Mouse (Mus musculus): ENCODE measurements around the gene Gja1.
"Not testable (repeated sequence)": the region's sequence is repeated elsewhere in the genome, so short reads cannot be mapped to it uniquely, and the experiment has no call there.

Gja1 gene

DNA sequence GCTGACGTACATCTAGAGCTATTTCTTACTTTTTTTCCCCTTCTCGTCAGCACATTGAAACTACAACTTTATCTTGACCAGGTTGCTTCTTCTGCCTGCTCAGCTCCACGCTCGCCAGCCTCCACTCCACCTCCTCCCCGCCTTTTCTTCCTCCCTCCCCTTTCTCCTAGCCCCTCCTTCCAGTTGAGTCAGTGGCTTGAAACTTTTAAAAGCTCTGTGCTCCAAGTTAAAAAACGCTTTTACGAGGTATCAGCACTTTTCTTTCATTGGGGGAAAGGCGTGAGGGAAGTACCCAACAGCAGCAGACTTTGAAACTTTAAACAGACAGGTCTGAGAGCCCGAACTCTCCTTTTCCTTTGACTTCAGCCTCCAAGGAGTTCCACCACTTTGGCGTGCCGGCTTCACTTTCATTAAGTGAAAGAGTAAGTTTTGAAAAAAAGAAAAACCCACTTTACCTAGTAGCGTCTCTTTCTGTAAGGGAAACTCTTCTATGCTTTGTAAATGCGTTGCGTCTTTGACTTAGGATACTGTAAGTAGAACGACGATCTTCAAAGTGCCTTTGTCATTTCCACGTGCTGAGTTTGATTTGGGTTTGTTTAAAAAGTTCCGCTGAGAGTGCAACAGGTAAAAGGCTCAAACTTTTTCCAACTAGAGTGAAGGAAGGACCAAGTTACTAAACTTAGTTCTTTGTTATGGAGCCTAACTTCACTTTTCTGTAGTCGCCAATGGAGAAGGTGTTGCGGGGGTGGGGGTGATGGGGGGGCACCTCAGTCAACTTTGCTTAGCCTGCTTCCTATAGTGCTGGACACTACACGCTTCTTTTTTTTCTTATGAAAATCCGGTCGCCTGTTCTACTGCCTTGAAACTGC lies at the start of gene Gja1:
TSS of gene Gja1 (plus strand) at position 234 of the 869 bp plus-strand sequence.
- DNase-seq (ENCODE audit: low read depth) = peak; percentile 15

DNA sequence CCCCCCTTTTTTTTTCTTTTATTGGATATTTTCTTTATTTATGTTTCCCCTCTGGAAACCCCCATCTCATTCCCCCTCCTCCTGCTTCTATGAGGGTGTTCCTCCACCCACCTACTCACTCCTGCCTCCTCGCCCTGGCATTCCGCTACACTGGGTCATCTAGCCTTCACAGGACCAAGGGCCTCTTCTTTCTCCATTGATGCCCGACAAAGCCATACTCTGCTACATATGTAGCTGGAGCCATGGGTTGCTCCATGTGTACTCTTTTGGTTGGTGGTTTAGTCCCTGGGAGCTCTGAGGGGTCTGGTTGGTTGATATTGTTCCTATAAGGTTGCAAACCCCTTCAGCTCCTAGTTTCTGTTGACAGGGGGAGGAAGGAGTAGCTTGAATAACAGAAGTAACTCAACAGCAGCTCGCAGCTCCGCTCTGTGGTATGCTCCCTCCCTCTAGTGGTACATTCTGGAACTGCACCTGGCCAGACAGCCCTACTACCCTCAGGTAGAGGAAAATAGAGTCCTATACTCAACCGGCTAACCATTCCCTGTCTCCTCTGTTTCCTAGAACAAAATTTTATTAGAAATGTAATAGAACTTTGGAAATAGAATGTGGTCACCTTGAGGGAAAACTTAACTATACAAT lies 38.2 kb upstream of the Gja1 start:
- DNase-seq (ENCODE audit: low read depth) = peak; percentile 74

DNA sequence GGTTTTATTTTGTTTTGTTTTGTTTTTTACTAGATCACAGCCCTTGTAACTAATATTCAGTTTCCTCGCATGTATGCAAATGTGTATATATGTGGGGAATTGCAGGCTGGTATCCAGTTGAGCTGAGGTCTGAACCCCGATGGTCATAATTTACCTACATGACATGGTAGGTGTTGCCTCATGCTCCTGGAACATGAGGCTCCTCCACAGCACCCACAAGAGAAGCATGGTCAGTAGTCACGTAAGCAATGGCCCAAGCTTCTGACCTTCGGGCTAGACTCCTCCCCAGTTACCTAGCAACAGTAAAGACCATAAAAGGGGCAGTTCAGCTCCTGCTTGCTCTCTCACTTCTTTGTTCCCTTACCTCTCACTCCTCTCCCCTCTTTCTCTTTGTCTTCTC lies 16.7 kb upstream of the Gja1 start:
- no peak for DNase-seq (ENCODE audit: low read depth)

DNA sequence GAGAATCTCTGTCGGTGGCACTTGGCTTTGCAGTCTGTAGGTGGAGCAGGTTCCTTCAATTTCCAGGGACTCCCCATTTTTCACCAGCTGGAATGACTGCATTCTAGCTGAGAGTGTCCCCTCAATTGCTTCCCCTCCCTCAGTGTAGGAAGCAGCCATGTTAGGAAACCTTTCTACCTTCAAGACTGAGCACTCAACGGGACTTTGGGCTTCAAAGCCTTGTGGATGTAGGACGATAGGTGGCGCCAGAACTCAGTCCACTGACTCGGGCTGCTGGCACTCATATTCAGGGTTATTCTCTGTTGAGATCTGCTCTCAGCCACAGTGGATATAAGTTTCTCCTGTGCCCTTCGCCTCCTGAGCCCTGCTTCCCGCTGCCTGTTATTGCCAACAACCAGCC lies 8.1 kb upstream of the Gja1 start:
- DNase-seq (ENCODE audit: low read depth) = peak; percentile 41

DNA sequence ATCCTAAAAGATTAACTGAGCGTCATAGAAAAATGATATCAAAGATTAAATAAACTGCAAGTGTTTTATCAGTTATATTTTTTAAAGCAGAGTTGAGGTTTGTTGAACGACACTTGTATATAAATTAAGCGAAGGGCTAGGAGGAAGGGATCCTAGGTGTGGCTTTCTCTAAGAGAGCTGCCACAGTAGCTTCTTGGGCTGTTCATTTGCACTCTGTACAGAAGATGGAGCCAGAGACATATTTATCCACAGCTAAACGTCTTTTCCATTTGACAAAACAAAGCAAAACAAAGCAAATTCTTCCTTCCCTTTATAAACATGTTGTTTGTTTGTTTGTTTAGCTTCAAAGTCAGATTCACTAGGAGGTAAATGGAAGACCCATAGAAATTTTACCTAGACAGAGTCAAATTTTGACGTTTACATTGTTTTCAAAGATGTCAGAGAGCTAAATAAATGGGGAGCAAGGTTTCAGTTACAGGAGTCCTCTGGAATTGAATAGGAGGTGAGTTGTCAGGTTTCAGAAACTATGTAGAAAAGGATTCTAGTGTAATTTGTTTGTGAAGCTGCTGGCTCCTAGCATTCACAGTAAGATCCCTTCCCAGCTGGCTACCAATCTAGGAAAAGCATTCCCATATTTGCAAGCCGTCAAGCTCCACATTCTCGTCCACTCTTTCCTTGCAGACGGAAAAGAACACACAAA lies 4.0 kb upstream of the Gja1 start:
- DNase-seq (ENCODE audit: low read depth) = no peak

DNA sequence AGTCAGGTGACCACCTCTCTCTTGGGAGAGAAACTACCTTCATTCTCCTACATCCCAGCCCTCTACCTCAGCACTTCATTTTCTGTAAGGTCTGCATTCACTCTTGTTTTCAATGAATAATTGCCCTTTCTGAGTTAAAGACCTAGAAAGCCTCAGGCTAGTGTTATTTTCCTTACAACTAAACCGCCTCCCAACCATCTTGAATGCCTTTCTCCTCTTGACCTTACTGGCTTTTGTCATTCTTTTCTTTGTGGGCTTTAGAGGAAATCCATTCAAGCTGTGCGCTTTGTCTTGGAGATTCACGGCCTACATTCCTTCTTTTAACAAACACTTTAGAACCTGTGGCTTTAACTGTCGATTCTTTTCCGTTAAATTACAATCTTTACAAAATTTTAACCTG lies 3.0 kb upstream of the Gja1 start:
- DNase-seq (ENCODE audit: low read depth) = no peak

DNA sequence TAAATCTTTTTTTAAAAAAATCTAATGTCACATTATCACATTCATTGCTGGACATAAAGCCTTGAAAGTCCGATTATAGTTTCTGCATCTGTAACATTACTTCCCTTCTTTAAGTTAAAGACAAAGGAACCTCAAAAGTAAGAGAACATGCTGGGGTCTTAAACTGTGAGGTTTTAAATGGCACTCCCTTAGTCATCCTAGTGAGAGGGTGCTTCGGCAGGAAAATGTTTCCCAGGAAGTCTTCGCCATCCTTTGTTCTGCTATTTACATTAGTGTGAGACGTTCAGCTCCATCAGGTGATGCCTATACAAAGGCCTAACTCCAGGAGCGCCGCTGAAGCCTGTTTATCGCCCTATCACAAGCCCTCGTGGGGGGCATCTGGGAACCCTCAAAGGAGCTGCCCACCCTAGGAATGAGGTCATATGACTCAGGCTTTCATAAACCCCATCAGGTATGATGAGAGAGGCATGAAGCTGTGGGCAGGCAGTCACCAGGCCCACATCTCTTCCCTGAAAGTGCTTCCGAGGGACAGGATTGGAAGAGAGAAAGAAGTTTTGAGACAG lies 1.1 kb upstream of the Gja1 start:
- DNase-seq (ENCODE audit: low read depth) = no peak

DNA sequence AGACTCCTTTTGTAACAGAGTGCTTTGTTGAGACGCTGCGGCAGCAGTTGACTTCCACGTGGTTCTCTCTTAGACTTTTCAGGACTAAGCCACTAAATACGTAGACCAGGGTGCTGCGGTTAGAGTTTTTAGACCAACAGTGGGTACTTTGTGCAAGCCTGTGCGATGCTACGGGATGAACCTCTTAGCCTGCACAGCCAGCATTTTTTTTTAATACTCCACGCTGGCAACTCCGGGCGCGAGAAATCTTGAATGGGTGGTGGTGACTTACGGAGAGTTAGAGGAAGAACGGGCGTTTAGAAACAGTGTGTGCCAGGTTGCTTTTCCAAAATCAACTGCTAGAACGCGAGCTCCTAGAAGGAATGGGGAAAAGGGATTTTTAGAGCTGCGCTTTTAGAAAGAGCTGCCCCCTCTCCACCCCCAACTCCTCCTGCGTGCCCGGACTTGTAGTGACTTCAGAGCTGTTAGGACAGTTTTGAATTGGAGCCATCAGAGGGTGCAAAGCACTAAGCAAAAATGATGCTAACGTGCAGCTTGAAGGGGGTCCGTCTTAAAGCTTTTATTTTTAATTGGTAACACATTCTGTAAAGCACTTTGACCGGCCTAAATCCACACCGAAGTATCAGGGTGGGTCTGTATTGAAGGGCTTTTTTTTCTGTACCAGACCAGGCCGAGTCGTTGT lies 977 bp downstream of the Gja1 start:
- DNase-seq (ENCODE audit: low read depth) = peak; percentile 8

DNA sequence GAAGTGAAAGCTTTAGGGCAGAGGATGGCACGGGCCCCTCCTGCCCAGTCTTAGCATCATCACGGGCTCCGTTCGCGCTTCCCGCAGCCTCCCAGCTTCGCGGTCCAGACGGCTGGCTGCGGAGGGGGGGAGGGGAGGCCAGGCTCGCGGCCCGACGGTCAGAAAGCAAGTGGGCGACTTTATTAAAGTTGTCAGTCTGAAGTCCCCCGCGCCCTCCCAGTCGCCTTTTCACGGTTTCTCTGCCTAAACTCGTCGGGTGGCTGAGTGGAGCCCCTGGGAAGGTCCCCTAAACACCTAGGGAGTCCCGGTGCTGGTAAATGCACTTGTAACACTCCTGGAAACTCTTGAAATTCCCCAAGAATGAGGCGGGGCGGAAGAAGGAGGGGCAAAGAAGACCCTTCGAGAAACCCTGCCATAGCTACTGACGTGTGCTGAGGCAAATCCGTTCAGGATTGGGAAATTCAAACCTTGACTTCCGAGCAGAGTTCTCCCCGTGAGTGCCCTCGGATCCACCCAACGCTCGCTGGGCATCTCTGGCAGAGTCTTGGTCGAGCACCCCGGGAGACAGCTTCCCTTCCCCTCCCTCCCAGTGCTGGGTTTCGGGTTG lies 1.6 kb downstream of the Gja1 start:
- peak; percentile 1 for DNase-seq (ENCODE audit: low read depth)

DNA sequence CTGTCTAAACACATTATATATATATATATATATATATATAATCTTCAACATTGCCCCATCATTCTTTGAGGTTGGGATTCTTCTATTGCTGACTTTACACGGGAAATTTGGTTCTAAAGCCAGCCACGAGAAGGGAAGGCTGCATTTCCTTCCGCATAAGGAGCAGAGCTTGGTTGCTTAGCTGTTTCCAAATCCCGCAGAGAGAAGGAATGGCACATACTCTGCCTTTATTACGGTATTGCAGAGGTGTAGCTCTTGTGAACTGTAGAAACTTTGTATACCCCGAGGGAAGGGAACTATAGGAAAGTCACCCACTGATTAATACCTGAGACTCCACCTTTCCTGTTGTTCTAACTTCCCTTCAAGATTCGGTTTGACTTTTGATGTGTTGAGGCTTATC lies 2.6 kb downstream of the Gja1 start:
- DNase-seq (ENCODE audit: low read depth) = no peak

DNA sequence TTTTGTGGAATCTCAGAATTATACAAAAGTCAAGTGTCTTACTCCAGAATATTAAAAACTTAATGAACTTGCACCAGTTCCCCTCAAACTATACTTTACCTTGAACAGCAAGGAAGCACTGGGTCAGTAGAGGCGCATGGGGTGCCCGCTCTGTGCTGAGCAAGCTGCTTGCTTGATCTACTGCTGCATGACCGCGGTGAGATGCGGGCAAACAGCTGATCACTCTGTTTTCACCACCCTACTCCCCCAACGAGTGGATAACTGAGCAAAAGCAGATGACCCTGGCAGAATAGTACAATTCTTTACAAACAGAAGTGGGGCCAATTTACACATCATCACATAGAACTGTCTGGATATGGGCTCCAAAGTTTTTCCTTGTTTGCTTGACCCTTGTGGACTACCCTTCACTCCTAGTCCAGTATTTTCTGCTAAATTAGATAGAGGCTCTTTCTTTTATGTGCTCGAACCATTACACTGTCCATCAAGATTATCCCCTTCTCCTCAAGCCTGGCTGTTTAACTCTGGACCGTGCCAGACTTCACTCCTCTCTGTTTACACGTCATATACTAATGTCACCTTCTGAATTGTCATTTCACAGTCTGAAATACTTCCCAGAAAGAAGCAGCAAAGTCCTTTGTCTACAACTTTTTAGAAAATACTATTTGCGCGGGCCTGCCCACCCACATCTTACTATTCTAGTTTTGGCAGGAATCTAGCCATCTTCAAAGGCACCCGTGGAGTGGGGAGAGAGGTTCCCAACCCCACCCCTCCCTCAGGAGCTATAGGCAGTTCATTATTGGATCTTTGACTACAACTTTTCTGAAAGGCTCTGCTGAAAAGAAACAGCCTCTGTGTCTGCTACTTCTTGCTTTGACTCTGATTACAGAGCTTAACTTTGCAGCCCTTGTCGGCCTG lies 8.3 kb downstream of the Gja1 start:
- no peak for DNase-seq (ENCODE audit: low read depth)

DNA sequence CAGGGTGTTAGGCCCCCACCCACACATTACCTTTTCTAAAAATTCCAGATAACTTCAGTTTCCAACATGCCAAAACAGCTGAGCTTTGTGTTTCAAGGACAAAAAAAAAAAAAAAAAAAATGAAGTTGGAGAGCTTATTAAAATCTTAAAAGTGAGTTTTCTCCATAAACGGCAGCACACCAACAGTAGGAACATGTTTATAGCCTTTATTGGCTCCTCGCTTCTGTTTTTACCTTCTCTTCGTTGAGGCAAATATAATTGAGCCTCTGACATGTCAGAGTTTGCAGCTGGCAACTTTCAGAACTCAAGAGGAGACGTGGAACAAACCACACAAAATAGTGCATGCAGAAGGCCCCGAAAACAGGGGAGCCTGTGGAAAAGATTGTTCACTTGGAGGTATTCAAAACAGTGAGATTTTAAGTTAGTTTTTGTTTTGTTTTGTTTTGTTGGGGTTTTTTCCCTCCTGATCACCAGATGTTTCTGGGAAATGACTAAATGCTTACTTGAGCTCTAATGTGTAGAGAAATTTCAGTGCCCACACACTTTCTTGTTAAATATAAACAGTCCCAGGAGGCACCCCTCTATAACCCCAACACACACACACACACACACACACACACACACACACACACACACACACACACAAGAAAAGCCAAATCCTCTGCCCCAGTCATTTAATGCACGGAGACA lies 16.1 kb downstream of the Gja1 start:
- no peak for DNase-seq (ENCODE audit: low read depth)

DNA sequence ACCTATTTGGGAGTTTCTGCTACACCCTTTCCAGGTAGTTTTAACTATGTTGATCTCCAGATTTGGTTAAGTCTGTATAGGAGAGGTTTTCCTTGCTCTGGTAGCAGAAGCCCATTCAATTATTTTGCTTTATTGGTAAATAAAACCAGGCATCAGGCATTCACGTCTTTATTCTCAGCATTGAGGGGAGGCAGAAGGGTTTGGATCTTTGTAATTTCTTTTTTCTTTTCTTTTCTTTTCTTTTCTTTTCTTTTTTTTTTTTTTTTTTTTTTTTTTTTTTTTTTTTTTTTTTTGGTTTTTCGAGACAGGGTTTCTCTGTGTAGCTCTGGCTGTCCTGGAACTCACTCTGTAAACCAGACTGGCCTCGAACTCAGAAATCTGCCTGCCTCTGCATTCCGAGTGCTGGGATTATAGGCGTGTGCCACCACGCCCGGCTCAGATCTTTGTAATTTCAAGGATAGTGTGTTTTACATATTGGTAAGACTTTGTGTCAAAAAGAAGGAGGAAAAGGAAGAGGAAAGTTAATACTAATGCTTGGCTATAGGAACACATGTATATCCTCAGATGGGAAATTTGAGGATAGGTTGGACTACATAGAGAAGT lies 16.8 kb downstream of the Gja1 start:
- DNase-seq (ENCODE audit: low read depth) = not testable (repeated sequence)

DNA sequence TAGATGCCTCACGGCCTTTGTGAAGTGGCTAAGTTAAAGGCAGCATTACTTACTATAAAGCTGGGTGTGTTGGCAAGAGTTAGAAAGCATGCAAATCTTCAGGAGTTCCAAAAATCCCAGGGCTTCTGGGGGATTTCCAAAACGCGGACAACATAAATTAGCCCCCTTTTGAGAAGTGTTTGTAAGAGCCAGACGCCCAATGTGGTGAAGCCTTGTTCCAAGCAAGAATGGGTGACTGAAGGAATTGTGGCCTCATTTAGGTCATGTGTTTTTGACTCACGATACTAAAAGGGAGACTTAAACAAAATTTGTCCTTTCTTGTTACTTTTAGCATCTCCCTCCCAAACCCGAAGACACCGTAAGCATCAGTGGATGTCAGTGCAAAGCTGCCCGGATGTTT lies 20.7 kb downstream of the Gja1 start:
- DNase-seq (ENCODE audit: low read depth) = no peak

DNA sequence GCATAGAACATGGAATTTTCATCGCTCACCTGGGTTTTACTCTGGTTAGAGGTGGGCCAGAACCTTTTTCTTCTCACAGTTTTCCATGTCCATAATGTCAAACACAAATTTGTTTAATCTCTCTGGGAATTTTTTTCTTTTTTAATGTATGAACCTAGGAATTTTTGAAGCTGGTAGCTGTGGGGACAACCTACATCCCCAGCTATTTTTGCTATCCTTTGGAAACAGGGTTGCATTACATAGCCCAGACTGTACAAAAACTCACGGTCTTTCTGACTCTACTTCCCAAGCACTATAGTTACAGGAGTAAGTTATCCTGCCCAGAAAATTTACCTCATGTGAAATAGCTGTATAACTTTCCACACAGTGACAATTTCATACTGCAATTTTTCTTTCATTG lies 21.2 kb downstream of the Gja1 start:
- DNase-seq (ENCODE audit: low read depth) = no peak

DNA sequence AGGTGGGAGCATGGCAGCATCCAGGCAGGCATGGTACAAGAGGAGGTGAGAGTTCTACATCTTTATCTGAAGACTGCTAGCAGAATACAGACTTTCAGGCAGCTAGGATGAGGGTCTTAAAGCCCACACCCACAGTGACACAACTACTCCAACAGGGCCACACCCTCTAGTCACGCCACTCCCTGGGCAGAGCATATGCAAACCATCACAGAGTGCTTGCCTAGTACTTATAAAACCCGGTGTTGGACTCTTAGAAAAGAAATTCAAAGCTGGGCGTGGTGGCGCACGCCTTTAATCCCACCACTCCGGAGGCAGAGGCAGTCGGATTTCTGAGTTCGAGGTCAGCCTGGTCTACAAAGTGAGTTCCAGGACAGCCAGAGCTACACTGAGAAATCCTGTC lies 24.3 kb downstream of the Gja1 start:
- DNase-seq (ENCODE audit: low read depth) = not testable (repeated sequence)

DNA sequence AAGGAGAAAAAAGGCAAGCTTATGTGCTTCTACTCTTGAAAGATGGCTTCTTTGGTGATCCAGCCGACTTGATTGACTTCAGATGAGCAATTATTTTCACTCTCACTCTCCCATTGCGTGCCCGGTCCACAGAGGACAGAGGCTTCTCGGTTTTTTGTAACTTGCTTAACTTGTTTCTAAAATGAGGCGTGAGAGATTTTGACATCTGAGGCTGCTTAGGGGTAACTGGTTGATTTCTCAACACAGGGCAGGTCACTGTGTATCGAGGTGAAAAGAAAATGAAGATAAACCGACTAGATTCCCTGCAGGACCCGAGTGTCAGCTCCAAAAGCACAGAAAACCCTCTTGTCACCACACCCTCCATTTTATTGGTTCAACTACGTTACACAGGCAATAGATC lies 28.8 kb downstream of the Gja1 start:
- no peak for DNase-seq (ENCODE audit: low read depth)

DNA sequence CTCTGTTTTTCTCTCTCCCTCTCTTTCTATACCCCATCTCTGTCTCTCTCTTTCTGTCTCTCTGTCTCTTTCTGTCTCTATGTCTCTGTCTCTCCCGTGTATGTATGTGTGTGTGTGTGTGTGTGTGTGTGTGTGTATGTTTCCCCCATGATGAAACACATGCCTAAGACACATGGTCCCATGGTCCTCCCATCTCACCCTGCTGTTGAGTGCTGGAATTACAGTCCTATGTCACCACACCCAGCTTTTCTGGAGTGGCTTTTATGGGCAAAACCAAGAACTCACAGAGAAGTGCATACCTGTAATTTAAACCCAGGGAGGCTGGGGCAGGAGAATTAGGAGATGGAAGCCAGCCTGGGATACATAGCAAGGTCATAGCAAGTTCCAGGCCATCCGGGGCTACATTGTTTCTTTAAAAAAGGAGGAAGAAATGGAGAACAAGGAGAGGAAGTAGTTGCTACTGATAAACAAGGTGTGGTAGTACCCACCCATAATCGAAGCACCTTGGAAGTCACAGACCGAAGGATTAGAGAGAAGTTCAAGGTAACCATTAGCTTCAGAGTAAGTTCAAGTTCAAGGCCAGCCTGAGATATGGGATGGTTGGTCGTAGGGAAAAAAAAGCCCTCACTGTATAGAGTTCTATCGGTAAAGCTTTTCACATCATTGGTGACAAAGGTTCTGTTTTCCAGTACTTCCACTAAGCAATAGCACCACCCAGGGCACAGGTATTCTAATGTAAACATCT lies 29.4 kb downstream of the Gja1 start:
- no peak for DNase-seq (ENCODE audit: low read depth)

All from naive thymus-derived CD4-positive, alpha-beta T cell, adult 2 months (primary cell).